Mouse (Mus musculus) urinary bladder, postnatal 36 days (tissue): ENCODE measurements around the gene Akr1b7.
A peak's percentile ranks its signal among the peaks of the same experiment; 100 is the strongest.

ENCODE experiments used
- DNase-seq, 2 experiments: peaks; one replicate each; pipeline ENCODE4 v3.0.0; 2022; ENCODE audit warnings: low spot score in 2 of 2, mixed read lengths in 1 of 2

Akr1b7 gene

GRCm38 (mm10) chr6:34439006-34439405 is 26.9 kb downstream of the Akr1b7 start:
- DNase-seq, result no peak

- DNase-seq, result peak in 1 of 2 experiments; percentile 38
Observed at GRCm38 (mm10) chr6:34441556-34442257, 29.6 kb downstream of the Akr1b7 start.

- DNase-seq, result no peak
Observed at GRCm38 (mm10) chr6:34443791-34444190, 31.7 kb downstream of the Akr1b7 start.

- DNase-seq, result peak; percentile 53 to 73
Observed at GRCm38 (mm10) chr6:34447961-34448360, 35.8 kb downstream of the Akr1b7 start.

GRCm38 (mm10) chr6:34448696-34449095 is 36.6 kb downstream of the Akr1b7 start:
- DNase-seq, result no peak

- DNase-seq, result no peak
Observed at GRCm38 (mm10) chr6:34452963-34453770, 41.0 kb downstream of the Akr1b7 start.

- DNase-seq, result no peak
Observed at GRCm38 (mm10) chr6:34459456-34459855, 47.3 kb downstream of the Akr1b7 start.

- DNase-seq, result no peak
Observed at GRCm38 (mm10) chr6:34460651-34461050, 48.5 kb downstream of the Akr1b7 start.

GRCm38 (mm10) chr6:34463582-34463981 is 51.4 kb downstream of the Akr1b7 start:
- no peak for DNase-seq

- DNase-seq, result no peak
Observed at GRCm38 (mm10) chr6:34471434-34472110, 59.4 kb downstream of the Akr1b7 start.
